Mouse (Mus musculus): ENCODE data around the gene Hax1. TPM values are rescaled to one million over a fixed set of nuclear protein-coding genes. Genes with fewer than 3 reads are reported as not detected.

The Hax1 gene
- total and polyA plus RNA-seq, 2 experiments, result 70.2 to 86.1 TPM

- Histone ChIP-seq H3K27me3 (ENCODE audit: control insufficient read depth, insufficient read depth, low read length) (peaks cover 5% of the 10 kb centered on the region; the same call in 1 of the 2 replicates), H3K36me3 (ENCODE audit: control insufficient read depth, insufficient read depth, low read length) (no peaks in the 10 kb centered on the region), H3K9ac (ENCODE audit: low read depth, low read length) (no peak overlapping the region), H3K4me1 (ENCODE audit: control insufficient read depth, insufficient read depth, low read length) (no peaks in the 10 kb centered on the region; the same call in 1 of the 2 replicates), H3K27ac (replicated peaks; ENCODE audit: insufficient read depth, low read depth, low read length) (no peak overlapping the region; the same call in 1 of the 2 replicates), H3K79me2 (ENCODE audit: control insufficient read depth, insufficient read depth, low read length) (no peaks in the 10 kb centered on the region), H3K4me3 (ENCODE audit: insufficient read depth, low read depth, low read length) (no peak overlapping the region)
- no peak for DNase-seq (ENCODE audit: extremely low read depth, low read depth, low spot score)
- TF ChIP-seq POLR2A (IDR thresholded peaks at IDR 0.05; ENCODE audit: extremely low read depth, insufficient read depth, low read length) (no peak), CTCF (IDR thresholded peaks at IDR 0.05; ENCODE audit: low read depth, low read length) (no peak)
- WGBS, result 70% methylated on average over 4 of the region's 4 CpGs
Measured at GRCm38 (mm10) chr3:89961436-89961835, 37.1 kb downstream of the Hax1 start.

GRCm38 (mm10) chr3:89960469-89960868 is 38.1 kb downstream of the Hax1 start:
- DNase-seq (ENCODE audit: extremely low read depth, low read depth, low spot score), result peak; percentile 53
- Histone ChIP-seq H3K27ac (replicated peaks; ENCODE audit: insufficient read depth, low read depth, low read length) (no peak overlapping the region), H3K79me2 (ENCODE audit: control insufficient read depth, insufficient read depth, low read length) (no peaks in the 10 kb centered on the region), H3K9ac (ENCODE audit: low read depth, low read length) (peak overlapping the region; percentile 63), H3K4me3 (ENCODE audit: insufficient read depth, low read depth, low read length) (peak overlapping the region; percentile 71; the same call in 1 of the 2 replicates), H3K4me1 (ENCODE audit: control insufficient read depth, insufficient read depth, low read length) (no peaks in the 10 kb centered on the region; the same call in 1 of the 2 replicates), H3K36me3 (ENCODE audit: control insufficient read depth, insufficient read depth, low read length) (no peaks in the 10 kb centered on the region), H3K27me3 (ENCODE audit: control insufficient read depth, insufficient read depth, low read length) (peaks cover 5% of the 10 kb centered on the region; the same call in 1 of the 2 replicates)
- TF ChIP-seq CTCF (IDR thresholded peaks at IDR 0.05; ENCODE audit: low read depth, low read length), result no peak
- TF ChIP-seq POLR2A (IDR thresholded peaks at IDR 0.05; ENCODE audit: extremely low read depth, insufficient read depth, low read length), result no peak
- WGBS, result 1% methylated on average over 30 of the region's 30 CpGs

GRCm38 (mm10) chr3:89959435-89959834 is 39.1 kb downstream of the Hax1 start:
- H3K36me3 ChIP-seq (ENCODE audit: control insufficient read depth, insufficient read depth, low read length), result no peaks in the 10 kb centered on the region
- no peak overlapping the region for H3K4me3 ChIP-seq (ENCODE audit: insufficient read depth, low read depth, low read length)
- H3K27me3 ChIP-seq (ENCODE audit: control insufficient read depth, insufficient read depth, low read length), result peaks cover 5% of the 10 kb centered on the region; the same call in 1 of the 2 replicates
- H3K9ac ChIP-seq (ENCODE audit: low read depth, low read length), result no peak overlapping the region
- DNase-seq (ENCODE audit: extremely low read depth, low read depth, low spot score), result no peak
- H3K79me2 ChIP-seq (ENCODE audit: control insufficient read depth, insufficient read depth, low read length), result no peaks in the 10 kb centered on the region
- H3K4me1 ChIP-seq (ENCODE audit: control insufficient read depth, insufficient read depth, low read length), result no peaks in the 10 kb centered on the region; the same call in 1 of the 2 replicates
- WGBS, result 86% methylated on average over 4 of the region's 4 CpGs
- no peak for TF ChIP-seq CTCF (IDR thresholded peaks at IDR 0.05; ENCODE audit: low read depth, low read length)
- TF ChIP-seq POLR2A (IDR thresholded peaks at IDR 0.05; ENCODE audit: extremely low read depth, insufficient read depth, low read length), result no peak
- H3K27ac ChIP-seq (replicated peaks; ENCODE audit: insufficient read depth, low read depth, low read length), result no peak overlapping the region

- no peaks in the 10 kb centered on the region for H3K79me2 ChIP-seq (ENCODE audit: control insufficient read depth, insufficient read depth, low read length)
- no peak overlapping the region for H3K4me3 ChIP-seq (ENCODE audit: insufficient read depth, low read depth, low read length)
- no peak overlapping the region for H3K9ac ChIP-seq (ENCODE audit: low read depth, low read length)
- no peaks in the 10 kb centered on the region for H3K36me3 ChIP-seq (ENCODE audit: control insufficient read depth, insufficient read depth, low read length)
- 95% methylated on average over 9 of the region's 9 CpGs for WGBS
- peaks cover 4% of the 10 kb centered on the region; the same call in 1 of the 2 replicates for H3K27me3 ChIP-seq (ENCODE audit: control insufficient read depth, insufficient read depth, low read length)
- TF ChIP-seq POLR2A (IDR thresholded peaks at IDR 0.05; ENCODE audit: extremely low read depth, insufficient read depth, low read length) (no peak), CTCF (IDR thresholded peaks at IDR 0.05; ENCODE audit: low read depth, low read length) (no peak)
- H3K27ac ChIP-seq (replicated peaks; ENCODE audit: insufficient read depth, low read depth, low read length), result no peak overlapping the region
- no peak for DNase-seq (ENCODE audit: extremely low read depth, low read depth, low spot score)
- H3K4me1 ChIP-seq (ENCODE audit: control insufficient read depth, insufficient read depth, low read length), result no peaks in the 10 kb centered on the region
Measured at GRCm38 (mm10) chr3:89957880-89958279, 40.7 kb downstream of the Hax1 start.

- Histone ChIP-seq H3K4me1 (ENCODE audit: control insufficient read depth, insufficient read depth, low read length) (no peaks in the 10 kb centered on the region), H3K9ac (ENCODE audit: low read depth, low read length) (no peak overlapping the region), H3K27me3 (ENCODE audit: control insufficient read depth, insufficient read depth, low read length) (no peaks in the 10 kb centered on the region), H3K79me2 (ENCODE audit: control insufficient read depth, insufficient read depth, low read length) (no peaks in the 10 kb centered on the region), H3K4me3 (ENCODE audit: insufficient read depth, low read depth, low read length) (no peak overlapping the region), H3K27ac (replicated peaks; ENCODE audit: insufficient read depth, low read depth, low read length) (no peak overlapping the region), H3K36me3 (ENCODE audit: control insufficient read depth, insufficient read depth, low read length) (no peaks in the 10 kb centered on the region)
- DNase-seq (ENCODE audit: extremely low read depth, low read depth, low spot score), result no peak
- no peak for TF ChIP-seq POLR2A (IDR thresholded peaks at IDR 0.05; ENCODE audit: extremely low read depth, insufficient read depth, low read length)
- no peak for TF ChIP-seq CTCF (IDR thresholded peaks at IDR 0.05; ENCODE audit: low read depth, low read length)
- WGBS, result 84% methylated on average over 7 of the region's 7 CpGs
Measured at GRCm38 (mm10) chr3:89956177-89956971, 42.2 kb downstream of the Hax1 start.

GRCm38 (mm10) chr3:89953420-89953819 is 45.2 kb downstream of the Hax1 start:
- Histone ChIP-seq H3K79me2 (ENCODE audit: control insufficient read depth, insufficient read depth, low read length) (no peaks in the 10 kb centered on the region), H3K27ac (replicated peaks; ENCODE audit: insufficient read depth, low read depth, low read length) (no peak overlapping the region), H3K9ac (ENCODE audit: low read depth, low read length) (no peak overlapping the region), H3K36me3 (ENCODE audit: control insufficient read depth, insufficient read depth, low read length) (no peaks in the 10 kb centered on the region), H3K4me1 (ENCODE audit: control insufficient read depth, insufficient read depth, low read length) (no peaks in the 10 kb centered on the region), H3K4me3 (ENCODE audit: insufficient read depth, low read depth, low read length) (no peak overlapping the region), H3K27me3 (ENCODE audit: control insufficient read depth, insufficient read depth, low read length) (no peaks in the 10 kb centered on the region)
- WGBS, result under 1% methylated on average over 4 of the region's 4 CpGs
- DNase-seq (ENCODE audit: extremely low read depth, low read depth, low spot score), result peak; percentile 56
- peak; percentile 83 for TF ChIP-seq CTCF (IDR thresholded peaks at IDR 0.05; ENCODE audit: low read depth, low read length)
- no peak for TF ChIP-seq POLR2A (IDR thresholded peaks at IDR 0.05; ENCODE audit: extremely low read depth, insufficient read depth, low read length)

Data from liver, adult 2 months (tissue).